Comparison of ENCODE assay signal across 23 mouse cellular contexts in the genomic region with DNA sequence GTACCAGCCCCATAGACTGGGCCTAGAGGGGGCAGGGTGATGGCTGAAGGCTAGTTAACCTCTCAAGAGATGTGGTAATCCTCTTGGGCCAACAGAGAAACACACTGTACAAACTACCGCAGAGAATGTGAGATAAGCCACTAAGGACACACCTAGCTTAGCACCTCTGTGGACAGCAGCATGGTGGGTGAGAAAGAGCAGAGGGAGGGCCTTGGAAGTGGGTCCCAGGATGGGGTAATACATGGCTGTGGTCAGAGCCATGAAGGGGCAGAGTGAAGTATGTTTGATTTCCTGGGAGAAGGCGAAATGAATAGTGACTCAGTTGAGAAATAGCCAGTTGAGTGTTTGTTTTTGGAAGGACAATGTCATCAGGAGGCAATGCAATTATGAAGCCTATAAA. TPM values are rescaled to one million over a fixed set of nuclear protein-coding genes. Genes with fewer than 3 reads are reported as not detected.
DNase-seq lines count a peak whose midpoint lies in the region; ATAC-seq and TF ChIP-seq lines count a peak whose summit lies in the region.
"Had no signal": no experiment of that assay in that cellular context is flagged by ENCODE, and none has a peak within 500 bp of the region (broad histone marks: within the 10 kb centered on the region; RNA-seq: fewer than 3 reads in every experiment).

No protein-coding gene starts in this region.

- no peak overlapping the region for H3K4me2 ChIP-seq in liver, embryonic 12.5 days
- H3K4me2 ChIP-seq in liver, postnatal 0 days (ENCODE audit: low read depth, low read length) = no peak overlapping the region
- H3K4me2 ChIP-seq in forebrain, embryonic 15.5 days (replicated peaks) = no peak overlapping the region
- H3K4me2 ChIP-seq: embryonic facial prominence, embryonic 13.5 days; kidney, embryonic 15.5 days; midbrain, embryonic 15.5 days; stomach, embryonic 15.5 days had no signal

- ATAC-seq in liver, embryonic 12.5 days = 0 out of 2 replicates have a peak, but pooled peaks have one; percentile 18
- ATAC-seq in liver, postnatal 0 days = peak; percentile 26
- ATAC-seq in forebrain, embryonic 15.5 days (replicated peaks) = no peak
- ATAC-seq: hindbrain, embryonic 16.5 days; intestine, embryonic 16.5 days; midbrain, embryonic 15.5 days had no signal

- H3K4me3 ChIP-seq in liver, embryonic 12.5 days = no peak overlapping the region
- H3K4me3 ChIP-seq in liver, postnatal 0 days (ENCODE audit: low read depth, low read length) = no peak overlapping the region
- H3K4me3 ChIP-seq in forebrain, embryonic 15.5 days = no peak overlapping the region
- H3K4me3 ChIP-seq: embryonic facial prominence, embryonic 13.5 days; kidney, embryonic 15.5 days; megakaryocyte, embryonic 14.5 days; midbrain, embryonic 15.5 days; stomach, embryonic 15.5 days had no signal

- H3K27ac ChIP-seq in liver, embryonic 12.5 days = no peak overlapping the region
- H3K27ac ChIP-seq in liver, postnatal 0 days (ENCODE audit: low read depth) = peak overlapping the region; percentile 78
- no peak overlapping the region for H3K27ac ChIP-seq in forebrain, embryonic 15.5 days (replicated peaks)
- H3K27ac ChIP-seq: embryonic facial prominence, embryonic 13.5 days; kidney, embryonic 15.5 days; midbrain, embryonic 15.5 days; stomach, embryonic 15.5 days had no signal

- H3K9ac ChIP-seq in liver, embryonic 12.5 days = no peak overlapping the region
- H3K9ac ChIP-seq in liver, postnatal 0 days (replicated peaks) = no peak overlapping the region
- no peak overlapping the region for H3K9ac ChIP-seq in forebrain, embryonic 15.5 days (replicated peaks)
- H3K9ac ChIP-seq: embryonic facial prominence, embryonic 13.5 days; kidney, embryonic 15.5 days; midbrain, embryonic 15.5 days; stomach, embryonic 15.5 days had no signal

- TF ChIP-seq CTCF in liver, postnatal 0 days (IDR thresholded peaks at IDR 0.05; ENCODE audit: low read depth) = no peak

- WGBS in liver, embryonic 12.5 days (ENCODE audit: insufficient replicate concordance) = 43% methylated on average over 2 of the region's 2 CpGs
- 29% methylated on average over 2 of the region's 2 CpGs for WGBS in liver, postnatal 0 days (ENCODE audit: insufficient replicate concordance)
- 88% methylated on average over 2 of the region's 2 CpGs for WGBS in forebrain, embryonic 15.5 days

- no peaks in the 10 kb centered on the region for H3K36me3 ChIP-seq in liver, embryonic 12.5 days
- H3K36me3 ChIP-seq in liver, postnatal 0 days (replicated peaks; ENCODE audit: insufficient read depth, low read length) = no peaks in the 10 kb centered on the region
- no peaks in the 10 kb centered on the region for H3K36me3 ChIP-seq in forebrain, embryonic 15.5 days
- H3K36me3 ChIP-seq: embryonic facial prominence, embryonic 13.5 days; kidney, embryonic 15.5 days; midbrain, embryonic 15.5 days; stomach, embryonic 15.5 days had no signal

- H3K27me3 ChIP-seq in liver, embryonic 12.5 days (replicated peaks) = no peaks in the 10 kb centered on the region
- no peaks in the 10 kb centered on the region for H3K27me3 ChIP-seq in liver, postnatal 0 days (ENCODE audit: insufficient read depth, low read length)
- H3K27me3 ChIP-seq in forebrain, embryonic 15.5 days = no peaks in the 10 kb centered on the region
- H3K27me3 ChIP-seq: embryonic facial prominence, embryonic 13.5 days; kidney, embryonic 15.5 days; midbrain, embryonic 15.5 days; stomach, embryonic 15.5 days had no signal

- H3K4me1 ChIP-seq in liver, embryonic 12.5 days = peaks cover 7% of the 10 kb centered on the region; the same call in 1 of the 2 replicates
- H3K4me1 ChIP-seq in liver, postnatal 0 days (ENCODE audit: insufficient read depth) = peaks cover 20% of the 10 kb centered on the region; the same call in 1 of the 2 replicates
- H3K4me1 ChIP-seq in forebrain, embryonic 15.5 days = no peaks in the 10 kb centered on the region
- H3K4me1 ChIP-seq: midbrain, embryonic 15.5 days had no signal

- intact Hi-C loops in gastrocnemius, postnatal 36 days (cut with DNase I) = no loop called here
- intact Hi-C loops in left cerebral cortex, postnatal 10 days (cut with DNase I) = no loop called here

- no peaks in the 10 kb centered on the region for H3K9me3 ChIP-seq in liver, embryonic 12.5 days (replicated peaks)
- no peaks in the 10 kb centered on the region for H3K9me3 ChIP-seq in liver, postnatal 0 days (ENCODE audit: low read length)
- no peaks in the 10 kb centered on the region for H3K9me3 ChIP-seq in forebrain, embryonic 15.5 days
- H3K9me3 ChIP-seq: embryonic facial prominence, embryonic 13.5 days; kidney, embryonic 15.5 days; midbrain, embryonic 15.5 days; stomach, embryonic 15.5 days had no signal

- no peak for TF ChIP-seq EP300 in liver, postnatal 0 days (IDR thresholded peaks at IDR 0.05; ENCODE audit: low read depth)

- no peak for DNase-seq in liver
- no peak for DNase-seq in liver, postnatal 0 days
- peak; percentile 72 for DNase-seq in lung, postnatal 10 days
- DNase-seq in gastrocnemius, postnatal 36 days = no peak
- DNase-seq in layer of hippocampus, postnatal 10 days (ENCODE audit: low spot score in 2 of 2) = no peak
- no peak for DNase-seq in left cerebral cortex, postnatal 10 days (ENCODE audit: extremely low spot score in 1 of 2, low spot score in 2 of 2)
- DNase-seq: adrenal gland, adult 8-10 months; B cell, adult 2 months; cerebellum, adult 9-10 months; gastrocnemius, postnatal 10 days; heart, adult 18-20 months; kidney, postnatal 4 days; retina, postnatal 1 day; thymus, adult 2 months had no signal

RNA-seq across cellular contexts. Expression of a gene that starts 38.0 kb away (rescaled TPM):
- 27.7 and 30.2 TPM in 2 replicates for polyA plus RNA-seq in liver, embryonic 12.5 days (2016; fragmentation: Nextera tagmentation; extraction: Ambion mirVana)
- polyA plus RNA-seq in liver, postnatal 0 days (2015; fragmentation: Nextera tagmentation; extraction: Ambion mirVana) = 101 and 116 TPM in 2 replicates
- polyA plus RNA-seq in forebrain, embryonic 15.5 days (2015; fragmentation: Nextera tagmentation; extraction: Ambion mirVana) = 28.7 and 28.8 TPM in 2 replicates
- total RNA-seq in gastrocnemius, postnatal 36 days (2021) = 1 to 10 TPM; 2.7 to 3.3 TPM
- 1 to 10 TPM; 4.8 to 5.2 TPM for total RNA-seq in layer of hippocampus, postnatal 10 days (2021)
- 1 to 10 TPM; 3.1 to 4.1 TPM for total RNA-seq in left cerebral cortex, postnatal 10 days (2021)
